Mouse (Mus musculus) thymus, adult 2 months (tissue): ENCODE measurements around the gene Megf8. TPM values are rescaled to one million over a fixed set of nuclear protein-coding genes. Genes with fewer than 3 reads are reported as not detected.
"Not testable (repeated sequence)": the region's sequence is repeated elsewhere in the genome, so short reads cannot be mapped to it uniquely, and the experiment has no call there.

ENCODE experiments used
- DNase-seq: peaks from one replicate; pipeline ENCODE4 v3.0.0; 2021
- H3K27ac ChIP-seq: fragments of 200-500 bp; 2 replicates; pipeline ENCODE4 v1.5.1; 2012; ENCODE audit warnings: low read length, control low read depth; ENCODE audit not compliant: control insufficient read depth, insufficient read depth
- H3K27me3 ChIP-seq: fragments of 200-500 bp; 2 replicates; pipeline ENCODE4 v1.6.1; 2012; ENCODE audit warnings: mild to moderate bottlenecking, low read length, moderate library complexity, mixed read lengths; ENCODE audit not compliant: control insufficient read depth, insufficient read depth
- H3K36me3 ChIP-seq: fragments of 200-500 bp; 2 replicates; pipeline ENCODE4 v1.6.1; 2012; ENCODE audit warnings: mild to moderate bottlenecking, low read length, moderate library complexity; ENCODE audit not compliant: control insufficient read depth, insufficient read depth
- H3K4me1 ChIP-seq: fragments of 200-500 bp; replicated peaks from 2 replicates; pipeline ENCODE4 v1.6.1; 2012; ENCODE audit warnings: low read length; ENCODE audit not compliant: control insufficient read depth, insufficient read depth
- H3K4me3 ChIP-seq: fragments of 200-500 bp; 2 replicates; pipeline ENCODE4 v1.5.1; 2012; ENCODE audit warnings: mild to moderate bottlenecking, low read length, control low read depth, moderate library complexity; ENCODE audit not compliant: control insufficient read depth, insufficient read depth
- CTCF ChIP-seq: fragments of 200-500 bp; IDR thresholded peaks from 2 replicates; pipeline ENCODE4 v1.5.1; 2012; ENCODE audit warnings: mild to moderate bottlenecking, control low read depth, low read length, moderate library complexity, borderline replicate concordance; ENCODE audit not compliant: control insufficient read depth, poor library complexity, insufficient read depth; ENCODE audit errors: extremely low read depth
- POLR2A ChIP-seq: fragments of 200-500 bp; IDR thresholded peaks from 2 replicates; pipeline ENCODE4 v1.6.1; 2012; ENCODE audit warnings: mild to moderate bottlenecking, low read length, control low read depth, moderate library complexity; ENCODE audit not compliant: control insufficient read depth, poor library complexity, insufficient read depth; ENCODE audit errors: extremely low read depth
- WGBS: fragments of 180-500 bp; shearing (Covaris S2); methylation state at CpG from one replicate; pipeline ENCODE4 v1.1.7; 2018; 5-methylcytosine and 5-hydroxymethylcytosine counted together
- polyA plus RNA-seq: library from polyadenylated mRNA; depleted of rRNA; stranded (reverse); fragments of >200 nt; gene quantifications from 2 replicates; pipeline ENCODE4 v1.2.3, GENCODE M21; 2012

Megf8 gene
- polyA plus RNA-seq, 1 experiment, result 14.8 TPM

- no peaks in the 10 kb centered on the region for H3K36me3 ChIP-seq
- TF ChIP-seq CTCF, result no peak
- no peak for TF ChIP-seq POLR2A
- H3K27ac ChIP-seq, result no peak overlapping the region
- H3K4me1 ChIP-seq, result no peaks in the 10 kb centered on the region
- peaks cover 24% of the 10 kb centered on the region for H3K27me3 ChIP-seq
- H3K4me3 ChIP-seq, result no peak overlapping the region
- no peak for DNase-seq
- 4% methylated on average over 69 of the region's 69 CpGs for WGBS
Measured at GRCm38 (mm10) chr7:25315306-25316041, 1.5 kb upstream of the Megf8 start.

DNA sequence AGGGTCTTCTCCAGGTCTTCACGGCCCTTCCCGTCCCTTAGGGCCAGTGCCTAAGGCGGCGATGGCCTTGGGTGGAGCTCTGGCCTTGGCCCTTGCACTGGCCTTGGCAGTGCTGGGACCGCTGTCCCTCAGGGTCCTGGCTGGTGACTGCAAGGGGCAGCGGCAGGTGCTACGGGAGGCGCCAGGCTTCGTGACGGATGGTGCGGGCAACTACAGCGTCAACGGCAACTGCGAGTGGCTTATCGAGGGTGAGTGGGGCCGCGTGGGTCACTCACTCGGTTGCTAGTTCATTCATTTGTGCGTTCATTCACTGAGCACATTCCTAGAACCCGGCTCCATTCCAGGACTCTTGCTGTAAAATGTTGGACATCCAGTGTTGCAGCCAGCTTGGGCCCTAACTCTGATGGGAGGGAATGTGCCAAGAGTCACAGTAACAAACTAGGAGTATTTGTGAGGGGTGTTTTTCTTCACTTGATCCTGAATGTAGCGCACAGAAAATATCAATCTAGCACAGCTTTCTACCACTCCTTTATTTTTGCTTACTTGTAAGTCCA is 559 bp downstream of the Megf8 start:
- no peak for DNase-seq
- Histone ChIP-seq H3K4me3 (no peak overlapping the region), H3K27ac (no peak overlapping the region), H3K36me3 (no peaks in the 10 kb centered on the region), H3K27me3 (peaks cover 22% of the 10 kb centered on the region), H3K4me1 (no peaks in the 10 kb centered on the region)
- WGBS, result 86% methylated on average over 21 of the region's 21 CpGs
- TF ChIP-seq CTCF, result no peak
- 0 out of 2 replicates have a peak, but pooled peaks have one; percentile 1 for TF ChIP-seq POLR2A

DNA sequence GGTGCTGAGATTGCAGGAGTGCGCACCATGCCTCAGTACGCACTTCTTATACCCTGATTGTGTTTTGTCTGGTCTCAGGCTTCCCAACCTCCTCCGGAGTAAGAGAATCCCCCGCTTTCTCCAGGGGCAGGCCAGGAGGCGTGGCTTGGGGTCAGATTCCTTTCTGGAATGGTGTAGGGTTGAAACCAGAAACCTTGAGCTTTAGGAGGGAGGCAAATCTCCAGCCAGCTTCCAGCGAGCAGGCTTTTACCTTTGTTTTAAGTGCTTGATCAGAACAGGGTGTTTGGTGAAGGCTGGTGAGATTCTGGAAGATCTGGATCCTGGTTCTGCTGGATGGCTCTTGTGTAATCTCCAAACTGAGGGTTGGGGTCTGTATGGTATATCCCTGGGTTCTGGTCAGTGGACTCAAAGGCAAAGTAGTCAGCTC is 5.1 kb downstream of the Megf8 start:
- H3K27me3 ChIP-seq, result no peaks in the 10 kb centered on the region
- H3K4me3 ChIP-seq, result no peak overlapping the region
- no peak overlapping the region for H3K27ac ChIP-seq
- H3K4me1 ChIP-seq, result no peaks in the 10 kb centered on the region
- no peak for TF ChIP-seq CTCF
- no peak for TF ChIP-seq POLR2A
- no peaks in the 10 kb centered on the region for H3K36me3 ChIP-seq
- no peak for DNase-seq
- 89% methylated on average over 6 of the region's 6 CpGs for WGBS

GRCm38 (mm10) chr7:25323219-25323618 is 6.3 kb downstream of the Megf8 start:
- no peak for TF ChIP-seq CTCF
- TF ChIP-seq POLR2A, result no peak
- WGBS, result 98% methylated on average over 2 of the region's 2 CpGs

GRCm38 (mm10) chr7:25325431-25325830 is 8.5 kb downstream of the Megf8 start:
- H3K27ac ChIP-seq, H3K4me3 ChIP-seq, H3K27me3 ChIP-seq, H3K4me1 ChIP-seq, DNase-seq, H3K36me3 ChIP-seq: not testable (repeated sequence)
- 90% methylated on average over 6 of the region's 6 CpGs for WGBS

More at GRCm38 (mm10) chr7:25323219-25323618, 6.3 kb downstream of the Megf8 start:
- Histone ChIP-seq H3K4me3 (no peak overlapping the region), H3K27me3 (no peaks in the 10 kb centered on the region), H3K4me1 (no peaks in the 10 kb centered on the region), H3K27ac (no peak overlapping the region), H3K36me3 (no peaks in the 10 kb centered on the region)
- no peak for DNase-seq

GRCm38 (mm10) chr7:25326233-25326632 is 9.3 kb downstream of the Megf8 start:
- no peak for TF ChIP-seq CTCF
- no peak for TF ChIP-seq POLR2A
- no peaks in the 10 kb centered on the region for H3K27me3 ChIP-seq
- H3K4me1 ChIP-seq, result no peaks in the 10 kb centered on the region
- H3K36me3 ChIP-seq, result no peaks in the 10 kb centered on the region
- 82% methylated on average over 8 of the region's 8 CpGs for WGBS
- DNase-seq, result no peak
- H3K27ac ChIP-seq, result no peak overlapping the region
- no peak overlapping the region for H3K4me3 ChIP-seq
